Mouse (Mus musculus) limb, embryonic 11.5 days (tissue): Measurements from ENCODE around the gene Tmem245. TPM values are rescaled to one million over a fixed set of nuclear protein-coding genes. Genes with fewer than 3 reads are reported as not detected.

Experiments
- ATAC-seq: fragments of 200-750 bp; cut with Nextera tagmentation; 2 replicates; pipeline ENCODE4 v1.8.0; 2017; ENCODE audit warnings: low read depth; ENCODE audit not compliant: insufficient number of reproducible peaks, low FRiP score, low TSS enrichment
- DNase-seq: peaks from one replicate; pipeline ENCODE4 v3.0.0-alpha.2; 2015; ENCODE audit warnings: low spot score
- H3K27ac ChIP-seq: fragments of 300-500 bp; sonication (generic); replicated peaks from 2 replicates; pipeline ENCODE4 v1.5.1; 2014; ENCODE audit warnings: low read depth, mild to moderate bottlenecking, low read length
- H3K27me3 ChIP-seq: fragments of 300-500 bp; sonication (generic); 2 replicates; pipeline ENCODE4 v1.6.1; 2014; ENCODE audit warnings: mild to moderate bottlenecking, low read length, mixed read lengths; ENCODE audit not compliant: control insufficient read depth, insufficient read depth
- H3K36me3 ChIP-seq: fragments of 300-500 bp; sonication (generic); 2 replicates; pipeline ENCODE4 v1.6.1; 2014; ENCODE audit warnings: mild to moderate bottlenecking, low read length, moderate library complexity, mixed read lengths; ENCODE audit not compliant: control insufficient read depth, insufficient read depth
- H3K4me1 ChIP-seq: fragments of 300-500 bp; sonication (generic); 2 replicates; pipeline ENCODE4 v1.6.1; 2014; ENCODE audit warnings: low read length, mixed read lengths; ENCODE audit not compliant: control insufficient read depth, insufficient read depth
- H3K4me2 ChIP-seq: fragments of 300-500 bp; sonication (generic); 2 replicates; pipeline ENCODE4 v1.6.1; 2014; ENCODE audit warnings: low read depth, mild to moderate bottlenecking, moderate library complexity; ENCODE audit not compliant: severe bottlenecking
- H3K4me3 ChIP-seq: fragments of 300-500 bp; sonication (generic); 2 replicates; pipeline ENCODE4 v1.5.1; 2014; ENCODE audit warnings: low read depth, low read length
- H3K9ac ChIP-seq: fragments of 300-500 bp; sonication (generic); 2 replicates; pipeline ENCODE4 v1.6.1; 2014; ENCODE audit warnings: mild to moderate bottlenecking, low read length
- H3K9me3 ChIP-seq: fragments of 300-500 bp; sonication (generic); 2 replicates; pipeline ENCODE4 v1.6.1; 2016; ENCODE audit warnings: low read length; ENCODE audit not compliant: control insufficient read depth
- WGBS: fragments of 180-500 bp; shearing (Covaris S2); extraction: QIAGEN DNeasy Blood & Tissue Kit; methylation state at CpG from one replicate; pipeline ENCODE4 v1.1.7; 2014; 5-methylcytosine and 5-hydroxymethylcytosine counted together
- polyA plus RNA-seq: library from polyadenylated mRNA; unstranded; fragments of >200 nt; fragmentation: Nextera tagmentation; extraction: Ambion mirVana; gene quantifications from 2 replicates; pipeline ENCODE4 v1.2.1, GENCODE M21; 2014

Gene Tmem245
- polyA plus RNA-seq, 1 experiment from 2014 or later: 8.8 TPM

DNA sequence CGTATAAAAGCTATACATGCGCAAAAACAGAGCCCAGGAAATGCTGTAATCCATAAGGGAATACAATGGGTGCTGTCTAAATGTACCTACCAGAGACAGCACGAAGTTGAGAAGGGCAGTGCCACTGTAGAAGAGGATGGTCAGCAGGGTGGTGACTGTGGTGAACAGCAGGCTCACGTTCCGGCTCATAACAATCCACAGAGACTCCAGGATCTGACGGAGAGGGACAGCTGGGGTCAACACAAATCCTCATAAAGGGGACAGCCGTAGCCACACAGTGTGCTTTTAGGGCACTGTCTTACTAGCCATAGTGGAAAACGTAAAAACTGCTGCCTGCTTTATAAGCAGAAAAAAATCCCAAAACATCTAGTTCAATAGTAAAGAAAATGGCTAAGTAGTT lies 48.0 kb downstream of the Tmem245 start:
- Histone ChIP-seq H3K9ac (no peak overlapping the region), H3K27me3 (no peaks in the 10 kb centered on the region), H3K27ac (no peak overlapping the region), H3K9me3 (no peaks in the 10 kb centered on the region; the same call in 1 of the 2 replicates), H3K36me3 (peaks cover 17% of the 10 kb centered on the region; the same call in 1 of the 2 replicates), H3K4me1 (no peaks in the 10 kb centered on the region), H3K4me2 (no peak overlapping the region), H3K4me3 (no peak overlapping the region)
- ATAC-seq (no peak), DNase-seq (no peak)
- WGBS: 88% methylated on average over 8 of the region's 8 CpGs

DNA sequence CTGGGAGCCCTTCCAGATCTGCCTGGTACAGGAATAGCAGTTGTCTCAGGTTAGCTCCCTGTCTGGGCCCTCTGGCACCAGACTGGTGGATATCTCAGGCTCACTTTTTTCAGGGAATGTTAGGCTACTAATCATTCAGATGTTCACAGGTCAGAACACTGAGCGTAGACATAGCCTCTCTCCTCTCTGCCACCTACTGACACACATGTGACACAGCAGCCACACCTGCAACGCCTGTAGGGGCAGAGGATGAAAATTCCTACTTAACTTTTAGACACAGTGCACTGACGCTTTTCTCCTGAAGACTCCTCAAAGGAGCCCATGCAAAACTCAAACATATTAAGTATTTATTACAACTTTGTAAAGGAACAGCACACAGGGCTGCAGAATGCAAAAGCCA lies 49.7 kb downstream of the Tmem245 start:
- H3K27me3 ChIP-seq: no peaks in the 10 kb centered on the region
- no peak overlapping the region for H3K9ac ChIP-seq
- no peak overlapping the region for H3K4me3 ChIP-seq
- no peaks in the 10 kb centered on the region for H3K4me1 ChIP-seq
- no peaks in the 10 kb centered on the region; the same call in 1 of the 2 replicates for H3K9me3 ChIP-seq
- no peak for DNase-seq
- H3K36me3 ChIP-seq: peaks cover 5% of the 10 kb centered on the region; the same call in 1 of the 2 replicates
- WGBS: 81% methylated on average over 3 of the region's 3 CpGs
- ATAC-seq: no peak
- H3K4me2 ChIP-seq: no peak overlapping the region
- no peak overlapping the region for H3K27ac ChIP-seq

DNA sequence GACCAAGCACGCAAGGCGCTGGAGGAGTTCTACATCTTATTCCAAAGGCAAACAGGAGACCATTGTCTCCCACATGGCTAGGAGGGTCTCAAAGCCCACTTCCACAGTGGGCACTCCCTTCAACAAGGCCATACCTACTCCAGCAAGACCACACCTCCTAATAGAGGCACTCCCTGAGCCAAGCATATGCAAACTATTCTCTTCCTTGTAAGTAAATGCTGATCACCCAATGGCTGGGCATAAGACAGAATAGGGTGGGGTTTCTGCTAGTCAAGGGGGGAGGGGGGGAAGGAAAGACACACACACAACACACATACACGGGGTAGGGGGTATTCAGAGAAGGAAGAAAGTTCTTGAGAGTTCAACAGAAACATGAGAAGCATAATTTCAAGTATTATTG lies 53.0 kb downstream of the Tmem245 start:
- H3K4me1 ChIP-seq: no peaks in the 10 kb centered on the region
- H3K36me3 ChIP-seq: peaks cover 2% of the 10 kb centered on the region; the same call in 1 of the 2 replicates
- H3K27me3 ChIP-seq: no peaks in the 10 kb centered on the region
- no peak overlapping the region for H3K4me2 ChIP-seq
- H3K27ac ChIP-seq: no peak overlapping the region
- WGBS: 94% methylated on average over 3 of the region's 3 CpGs
- no peak overlapping the region for H3K4me3 ChIP-seq
- no peak overlapping the region for H3K9ac ChIP-seq
- DNase-seq: no peak
- H3K9me3 ChIP-seq: no peaks in the 10 kb centered on the region
- ATAC-seq: no peak

DNA sequence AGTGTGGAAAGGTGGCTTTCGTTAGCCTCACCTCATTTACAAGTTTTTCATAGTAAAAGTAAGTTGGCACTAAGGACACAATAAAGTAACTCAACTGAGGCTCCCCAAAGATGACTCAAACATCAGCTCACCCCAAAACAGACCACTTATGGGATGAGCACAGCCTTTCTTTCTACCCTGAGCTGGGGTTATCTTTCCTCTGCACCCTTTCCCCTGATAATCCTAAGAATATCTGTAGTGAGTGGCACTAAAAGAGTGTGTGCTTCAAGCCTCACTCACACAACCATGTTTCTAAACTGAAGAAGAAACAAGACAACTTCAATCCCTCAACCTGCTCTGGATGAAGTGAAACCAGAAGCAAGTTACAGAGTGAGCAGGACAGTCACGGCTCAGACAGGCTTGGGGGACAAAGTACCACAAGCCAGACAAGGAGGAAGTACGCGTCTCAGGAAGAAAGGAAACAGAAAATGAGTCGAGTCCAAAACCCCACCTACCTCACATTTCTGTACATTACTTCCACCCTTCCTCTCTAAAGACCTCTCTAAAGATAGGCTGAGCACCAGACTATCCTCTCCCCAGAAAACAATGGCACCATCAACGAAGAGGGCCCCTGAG lies 54.6 kb downstream of the Tmem245 start:
- H3K4me2 ChIP-seq: no peak overlapping the region
- H3K4me1 ChIP-seq: no peaks in the 10 kb centered on the region
- H3K4me3 ChIP-seq: no peak overlapping the region
- DNase-seq: no peak
- no peak overlapping the region for H3K27ac ChIP-seq
- peaks cover 5% of the 10 kb centered on the region; the same call in 1 of the 2 replicates for H3K36me3 ChIP-seq
- H3K9ac ChIP-seq: no peak overlapping the region
- ATAC-seq: no peak
- no peaks in the 10 kb centered on the region for H3K27me3 ChIP-seq
- H3K9me3 ChIP-seq: no peaks in the 10 kb centered on the region
- 96% methylated on average over 6 of the region's 6 CpGs for whole genome bisulfite sequencing

DNA sequence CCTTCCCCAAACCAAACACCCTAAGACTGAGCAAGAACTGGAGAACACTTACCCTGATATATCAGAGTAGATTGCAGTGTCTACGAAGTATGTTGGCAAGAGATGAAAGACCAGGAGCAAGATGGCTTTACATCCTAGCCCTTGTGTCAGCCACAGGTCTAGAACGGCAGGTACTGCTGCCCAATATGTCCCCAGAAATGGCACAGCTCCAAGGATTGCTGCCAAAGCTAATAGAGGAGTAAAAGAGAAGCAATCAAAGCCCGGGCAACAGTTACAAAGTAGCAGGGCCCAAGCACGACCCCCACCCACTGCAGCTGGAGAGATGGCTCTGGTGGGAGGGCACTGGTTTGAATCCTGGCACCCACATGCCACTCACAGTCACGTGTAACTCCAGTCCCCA lies 58.8 kb downstream of the Tmem245 start:
- no peak for ATAC-seq
- 85% methylated on average over 5 of the region's 5 CpGs for WGBS

DNA sequence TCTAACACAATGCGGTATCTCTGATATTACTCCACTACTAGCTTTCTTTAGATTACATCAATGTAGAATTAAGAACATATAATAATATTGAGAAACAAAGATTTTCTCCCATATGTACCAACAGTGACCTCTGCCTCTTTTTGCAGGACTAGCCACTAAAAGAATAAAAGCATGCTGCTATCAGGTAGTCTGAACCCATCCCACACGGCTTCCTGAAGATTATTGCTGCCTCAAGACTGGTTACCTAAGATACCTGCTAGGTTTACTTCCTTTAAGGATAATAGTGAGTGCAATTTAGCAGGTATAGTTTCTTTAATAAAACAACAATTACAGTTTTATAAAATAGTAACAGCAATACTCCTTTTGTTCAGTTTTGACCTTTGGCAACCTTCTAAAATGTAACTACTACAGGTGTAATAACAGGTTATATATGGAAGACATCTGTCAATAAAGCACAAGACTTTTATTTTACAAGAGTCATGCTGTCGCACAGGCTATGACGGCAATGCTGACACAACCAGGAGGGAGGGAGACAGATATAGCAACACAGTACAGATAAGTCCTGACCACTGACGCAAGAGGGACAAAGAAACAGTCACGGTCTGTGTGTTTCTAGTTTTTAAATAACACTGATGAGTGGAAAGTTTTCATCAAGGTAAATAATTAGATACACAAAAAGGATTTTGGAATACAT lies 60.8 kb downstream of the Tmem245 start:
- Histone ChIP-seq H3K27ac (no peak overlapping the region), H3K36me3 (peaks cover 9% of the 10 kb centered on the region), H3K4me3 (no peak overlapping the region), H3K9me3 (no peaks in the 10 kb centered on the region), H3K4me1 (no peaks in the 10 kb centered on the region), H3K27me3 (no peaks in the 10 kb centered on the region), H3K4me2 (no peak overlapping the region), H3K9ac (no peak overlapping the region)
- 91% methylated on average over 6 of the region's 6 CpGs for WGBS
- ATAC-seq (no peak), DNase-seq (no peak)

More for the DNA sequence above, 58.8 kb downstream of the Tmem245 start:
- H3K9me3 ChIP-seq: no peaks in the 10 kb centered on the region
- DNase-seq: no peak
- no peaks in the 10 kb centered on the region for H3K4me1 ChIP-seq
- no peak overlapping the region for H3K9ac ChIP-seq
- H3K4me2 ChIP-seq: no peak overlapping the region
- peaks cover 9% of the 10 kb centered on the region for H3K36me3 ChIP-seq
- no peak overlapping the region for H3K27ac ChIP-seq
- no peaks in the 10 kb centered on the region for H3K27me3 ChIP-seq
- H3K4me3 ChIP-seq: no peak overlapping the region

DNA sequence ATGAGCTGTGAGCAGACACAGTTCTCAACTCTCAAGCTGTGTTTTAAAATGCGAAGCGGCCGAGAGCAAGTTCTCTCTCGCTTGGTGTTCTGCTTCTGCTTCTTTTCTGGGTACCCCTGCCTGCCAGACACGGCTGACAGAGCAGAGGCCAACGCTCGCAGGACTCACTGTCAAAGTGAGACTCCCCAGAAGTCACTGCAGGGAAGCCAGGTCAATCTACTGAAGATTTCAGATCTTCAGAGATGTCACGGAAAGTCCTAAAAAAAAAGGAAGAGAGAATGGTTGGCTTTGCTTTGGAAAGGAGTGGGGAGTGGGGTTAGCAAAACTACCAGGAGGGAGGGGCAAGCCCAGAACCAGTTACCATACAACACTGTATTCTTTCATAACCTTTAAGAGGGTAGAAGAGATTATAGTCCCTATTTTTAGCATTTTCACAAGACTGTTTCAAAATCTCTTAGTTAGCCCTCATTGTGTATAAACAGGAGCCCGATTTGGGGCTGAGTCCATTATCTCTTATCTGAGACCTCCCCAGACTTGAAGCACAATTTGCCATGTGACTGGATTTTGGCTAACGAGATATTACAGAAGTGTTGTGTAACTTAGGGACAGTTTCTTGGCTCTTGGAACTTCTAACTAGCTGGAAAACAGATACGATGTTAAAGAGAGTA lies 67.1 kb downstream of the Tmem245 start:
- Histone ChIP-seq H3K27me3 (no peaks in the 10 kb centered on the region), H3K4me3 (no peak overlapping the region), H3K27ac (no peak overlapping the region), H3K4me1 (no peaks in the 10 kb centered on the region), H3K36me3 (peaks cover 3% of the 10 kb centered on the region), H3K4me2 (no peak overlapping the region), H3K9ac (no peak overlapping the region), H3K9me3 (no peaks in the 10 kb centered on the region)
- DNase-seq: no peak
- WGBS: 89% methylated on average over 11 of the region's 11 CpGs
- ATAC-seq: no peak

DNA sequence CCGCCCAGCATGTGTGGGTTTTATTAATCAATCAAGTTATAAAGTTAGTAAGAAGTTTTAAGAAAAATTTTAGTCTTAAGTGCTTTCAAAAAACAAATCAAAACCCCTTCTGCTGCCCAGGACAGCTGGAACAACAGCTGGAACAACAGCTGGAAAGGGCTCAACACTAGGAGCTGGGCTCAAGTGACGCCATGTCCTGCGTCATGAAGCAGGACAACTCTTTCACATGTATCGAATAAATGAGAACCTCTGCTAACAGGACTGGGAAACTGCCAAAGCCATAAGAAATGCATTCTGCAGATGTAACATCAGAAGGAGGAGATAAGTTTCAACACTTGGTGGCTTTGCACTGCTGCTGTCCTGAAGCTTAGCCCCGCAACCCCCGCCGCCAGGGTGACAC lies 68.3 kb downstream of the Tmem245 start:
- ATAC-seq: no peak
- Histone ChIP-seq H3K9ac (no peak overlapping the region), H3K4me1 (no peaks in the 10 kb centered on the region), H3K4me2 (no peak overlapping the region), H3K27ac (no peak overlapping the region), H3K4me3 (no peak overlapping the region), H3K27me3 (no peaks in the 10 kb centered on the region), H3K36me3 (peaks cover 3% of the 10 kb centered on the region), H3K9me3 (no peaks in the 10 kb centered on the region)
- no peak for DNase-seq
- WGBS: 95% methylated on average over 7 of the region's 7 CpGs
